Mouse (Mus musculus) erythroid progenitor cell, adult 5-6 weeks (primary cell): ENCODE measurements around the gene Rnf144b. TPM values are rescaled to one million over a fixed set of nuclear protein-coding genes. Genes with fewer than 3 reads are reported as not detected.

Source experiments
- ATAC-seq: replicated peaks from 2 replicates; pipeline ENCODE4 v1.8.0; 2016; ENCODE audit warnings: moderate number of reproducible peaks, mild to moderate bottlenecking, moderate TSS enrichment, inconsistent platforms; ENCODE audit not compliant: poor library complexity, low FRiP score, severe bottlenecking
- total RNA-seq, 2 experiments: library from RNA; stranded (forward) in 1 of 2; stranded (reverse) in 1 of 2; fragments of 150-400 nt in 1 of 2; fragments of 186-747, 209-891 nt in 1 of 2; gene quantifications; 2 replicates each; pipeline versions ENCODE4 v1.2.3 to v1.2.4; 2015 to 2017; ENCODE audit warnings: low replicate concordance in 2 of 2

Rnf144b gene
- total RNA-seq (2015; ENCODE audit: low replicate concordance): 0.84 and 2.9 TPM in 2 replicates
- total RNA-seq (2017; ENCODE audit: low replicate concordance): 0.77 and 1.1 TPM in 2 replicates

DNA sequence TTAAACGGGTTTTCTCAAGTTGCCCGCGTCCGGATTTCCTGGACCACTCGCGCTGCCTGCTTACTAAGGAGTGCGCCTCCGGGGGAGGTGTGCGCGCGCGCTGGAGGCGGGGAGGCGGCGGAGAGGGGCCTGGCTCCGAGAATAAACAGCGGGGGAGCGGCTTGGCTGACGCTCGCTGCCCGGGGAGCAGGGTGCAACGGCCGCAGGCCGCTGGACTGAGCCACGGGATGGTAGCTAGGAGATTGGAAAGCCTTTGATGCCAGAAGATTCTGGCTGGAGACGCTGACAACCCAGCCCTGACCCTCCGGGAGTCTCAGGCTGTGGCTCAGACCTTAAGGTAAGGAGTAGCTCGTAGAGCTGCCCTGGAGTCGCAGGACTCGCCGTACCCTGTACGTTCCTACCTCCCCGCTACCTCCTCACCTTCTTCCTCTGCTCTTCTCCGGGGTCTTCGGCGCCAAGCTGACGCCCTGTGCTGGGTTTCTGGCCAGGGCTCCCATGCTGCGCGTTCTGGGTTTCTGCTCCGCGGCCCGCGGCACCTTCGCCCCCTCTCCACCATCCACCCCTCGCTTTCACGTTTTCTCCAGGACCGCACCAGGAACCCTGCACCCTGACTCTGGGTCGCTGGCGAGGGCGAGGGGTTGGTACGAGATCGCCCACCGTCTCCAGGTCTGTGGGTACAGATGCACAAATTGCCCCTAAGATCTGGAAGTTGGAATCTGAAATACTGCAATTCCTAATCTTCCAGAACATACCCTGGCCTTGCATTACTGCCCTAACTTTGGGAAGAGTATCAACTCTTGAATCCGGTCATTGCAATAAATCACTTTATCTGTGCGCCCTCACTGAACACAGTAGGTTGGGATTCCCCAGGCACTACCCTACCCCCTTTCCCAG lies at the start of gene Rnf144b:
TSS of gene Rnf144b (plus strand) at position 120 of the 894 bp plus-strand sequence.
- no peak for ATAC-seq

DNA sequence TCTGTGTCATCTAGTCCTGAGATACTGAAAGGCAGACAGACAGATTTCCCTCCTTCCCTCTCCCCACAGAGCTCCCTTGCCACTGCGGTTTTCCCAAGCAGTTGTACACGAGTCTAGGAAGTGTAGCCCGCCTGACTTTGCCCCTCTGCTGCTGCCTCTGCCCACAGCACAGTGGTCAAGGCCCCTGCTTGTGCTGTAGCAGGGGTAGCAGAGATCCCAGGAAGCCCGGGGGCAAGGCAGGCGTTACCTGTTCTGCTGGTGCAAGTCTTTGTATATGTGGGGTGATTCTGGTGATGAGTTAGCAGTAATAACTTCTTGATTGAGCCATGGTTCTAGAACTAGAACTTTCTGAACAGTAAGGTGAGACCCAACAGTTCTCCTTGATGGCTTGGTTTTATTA lies 46.3 kb upstream of the Rnf144b start:
- ATAC-seq: no peak

DNA sequence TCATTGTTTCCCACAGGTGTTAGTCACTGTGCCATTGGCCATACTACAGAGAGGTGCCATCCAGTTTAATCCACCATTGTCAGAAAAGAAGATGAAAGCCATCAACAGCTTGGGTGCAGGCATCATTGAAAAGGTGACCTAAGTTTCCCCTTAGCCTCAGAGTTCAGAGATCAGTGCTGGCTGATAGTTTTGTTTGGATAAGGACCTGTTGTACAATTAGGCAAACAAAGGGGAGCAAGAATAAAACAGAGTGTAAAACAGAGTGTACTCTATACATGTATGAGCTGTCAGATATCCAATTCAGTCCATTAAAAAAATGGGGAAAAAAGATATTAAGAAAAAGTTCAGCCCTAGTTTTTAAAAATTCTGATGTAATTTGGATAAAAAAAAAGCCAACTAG lies 45.1 kb upstream of the Rnf144b start:
- no peak for ATAC-seq

DNA sequence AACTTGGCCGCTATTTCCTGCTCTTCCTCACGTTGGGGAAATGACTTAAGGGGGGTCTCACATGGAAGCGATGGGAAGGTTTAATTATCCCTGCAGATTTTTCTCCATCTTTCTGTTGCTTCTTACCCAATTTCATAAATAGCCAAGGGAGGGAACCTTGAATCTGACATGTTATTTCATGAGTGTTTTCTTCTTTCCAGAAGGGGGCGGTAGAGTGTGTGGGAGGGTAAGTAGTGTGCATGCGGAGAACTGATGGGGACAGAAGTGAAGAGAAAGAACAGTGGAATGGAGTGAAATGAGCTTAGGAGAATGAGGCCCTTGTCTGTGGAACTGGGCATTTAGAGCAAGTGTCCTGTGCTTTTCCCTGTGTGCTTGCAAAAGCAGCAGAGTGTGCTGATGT lies 43.7 kb upstream of the Rnf144b start:
- ATAC-seq: no peak

DNA sequence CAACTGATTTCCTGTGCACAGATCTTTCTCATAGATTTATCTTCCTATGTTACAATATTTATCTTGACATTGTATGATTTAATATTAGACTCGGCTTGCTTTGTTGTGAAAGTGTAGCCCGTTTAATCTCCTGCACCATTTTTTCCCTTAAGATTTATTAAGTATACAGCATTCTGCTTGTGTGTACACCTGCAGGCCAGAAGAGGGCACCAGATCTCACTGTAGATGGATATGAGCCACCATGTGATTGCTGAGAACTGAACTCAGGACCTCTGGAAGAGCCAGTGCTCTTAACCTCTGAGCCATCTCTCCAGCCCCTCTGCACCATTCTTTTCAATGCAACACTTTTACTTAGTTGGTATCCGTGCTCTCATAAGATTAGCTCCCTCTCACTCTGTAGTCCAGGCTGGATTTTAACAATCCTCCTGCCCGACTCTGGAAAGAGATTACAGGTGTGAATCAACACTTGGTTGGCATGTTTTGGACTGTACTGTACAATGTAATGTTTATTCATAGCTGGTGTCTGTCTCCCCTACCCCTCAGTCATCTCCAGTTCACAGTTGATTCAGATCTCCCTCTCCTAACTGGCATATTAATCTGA lies 41.5 kb upstream of the Rnf144b start:
- ATAC-seq: 0 out of 2 replicates have a peak, but pooled peaks have one; percentile 56

DNA sequence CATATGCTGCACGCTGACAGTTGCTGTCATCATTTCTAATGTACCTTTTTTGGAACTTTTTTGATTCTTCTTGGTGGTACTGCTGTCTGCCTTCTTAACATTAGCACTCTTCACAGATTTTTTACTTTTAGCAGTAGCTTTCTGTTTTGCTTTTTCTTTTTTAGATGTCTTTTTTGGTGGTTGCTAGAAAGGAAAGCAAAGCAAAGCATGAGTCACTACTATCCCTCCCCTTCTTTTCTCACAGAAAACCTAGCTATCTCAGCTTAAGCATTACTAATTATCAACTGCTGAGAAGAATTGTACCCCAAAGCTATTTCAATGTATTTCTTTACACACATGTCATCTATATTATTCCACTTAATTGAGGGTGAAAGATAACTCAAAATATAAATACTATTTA lies 34.0 kb upstream of the Rnf144b start:
- ATAC-seq: no peak

DNA sequence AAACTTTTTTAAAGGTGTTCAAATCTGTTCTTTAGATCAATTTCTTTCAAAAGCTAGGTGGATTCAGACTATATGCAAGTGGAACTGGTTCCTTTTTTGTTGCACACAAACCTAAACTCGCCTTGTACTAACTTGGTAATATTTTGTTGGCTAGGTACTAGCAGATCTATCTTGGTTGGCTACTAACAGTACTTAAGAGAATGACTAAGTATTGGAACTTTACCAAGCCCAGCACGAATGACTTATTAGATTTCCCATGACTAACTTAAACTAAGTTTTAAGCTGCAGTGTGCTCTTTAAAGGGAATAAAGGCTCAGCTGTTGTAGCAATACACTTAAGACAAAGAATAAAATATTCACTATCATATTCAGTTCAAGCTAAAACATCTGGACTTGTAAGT lies 33.2 kb upstream of the Rnf144b start:
- ATAC-seq: no peak

DNA sequence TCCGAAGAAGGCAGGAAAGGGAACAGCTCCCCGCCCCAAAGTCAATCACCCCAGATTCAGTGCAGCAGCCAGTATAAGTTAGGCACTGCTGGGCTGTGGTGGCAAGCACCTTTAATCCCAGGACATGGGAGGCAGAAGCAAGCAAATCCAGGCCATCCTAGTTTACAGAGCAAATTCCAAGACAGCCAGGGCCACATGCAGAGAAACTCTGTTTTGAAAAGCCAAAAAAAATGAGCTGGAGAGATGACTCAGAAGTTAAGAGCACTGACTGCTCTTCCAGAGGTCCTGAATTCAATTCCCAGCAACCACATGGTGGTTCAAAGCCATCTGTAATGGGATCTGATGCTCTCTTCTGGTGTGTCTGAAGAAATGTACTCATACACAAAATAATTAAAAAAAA lies 28.7 kb upstream of the Rnf144b start:
- no peak for ATAC-seq

DNA sequence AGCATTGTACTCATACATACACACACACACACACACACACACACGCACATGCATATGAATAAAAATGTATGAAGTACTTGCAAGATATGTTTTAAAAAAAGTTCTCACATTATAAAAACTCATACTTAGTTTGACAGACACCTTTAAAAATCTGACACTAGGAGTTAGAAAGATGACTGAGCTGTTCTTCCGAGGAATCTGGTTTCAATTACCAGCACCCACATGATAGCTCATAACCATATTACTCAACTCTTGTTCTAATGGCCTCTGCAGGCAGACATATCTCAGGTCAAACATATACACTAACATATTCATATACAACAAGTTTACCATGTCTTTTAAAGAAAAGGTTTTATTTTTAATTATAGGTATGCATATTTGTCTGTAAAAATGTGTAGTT lies 25.9 kb upstream of the Rnf144b start:
- ATAC-seq: no peak

DNA sequence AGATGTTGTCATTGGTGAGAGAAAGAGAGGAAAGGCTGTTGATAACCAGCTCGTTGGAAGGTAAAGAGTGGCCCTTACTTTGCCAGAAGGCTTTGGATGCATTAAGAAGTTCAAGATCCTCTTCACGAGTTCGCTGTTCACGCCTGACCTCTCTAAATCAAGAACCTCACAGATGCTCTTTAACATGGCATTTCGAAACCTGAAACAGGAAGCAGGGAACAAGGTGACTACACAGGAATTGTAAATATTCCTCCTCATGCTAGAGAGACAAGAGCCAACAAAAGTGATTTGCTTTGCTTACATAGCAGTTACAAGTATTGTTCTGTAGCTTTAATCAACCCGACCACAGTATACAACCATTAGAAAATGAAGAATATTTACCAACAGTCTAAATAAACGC lies 23.2 kb upstream of the Rnf144b start:
- ATAC-seq: no peak

DNA sequence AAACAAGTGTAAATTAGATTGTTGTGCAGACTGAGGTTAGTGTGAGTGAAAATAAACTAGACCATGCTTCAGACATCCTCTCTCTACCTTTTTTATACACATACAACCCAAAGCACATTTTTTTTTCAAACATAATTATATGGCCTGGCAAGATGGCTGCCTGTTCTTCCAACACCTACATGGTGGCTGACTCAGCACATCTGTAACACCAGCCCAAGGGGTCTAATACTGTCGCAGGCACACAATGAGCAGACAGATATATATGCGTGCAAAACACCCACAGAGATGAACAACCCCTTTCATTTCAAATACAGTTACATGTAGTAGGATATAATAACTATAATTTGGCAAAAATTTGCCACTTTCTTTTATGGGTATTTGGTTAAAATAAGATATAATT lies 21.9 kb upstream of the Rnf144b start:
- ATAC-seq: no peak

DNA sequence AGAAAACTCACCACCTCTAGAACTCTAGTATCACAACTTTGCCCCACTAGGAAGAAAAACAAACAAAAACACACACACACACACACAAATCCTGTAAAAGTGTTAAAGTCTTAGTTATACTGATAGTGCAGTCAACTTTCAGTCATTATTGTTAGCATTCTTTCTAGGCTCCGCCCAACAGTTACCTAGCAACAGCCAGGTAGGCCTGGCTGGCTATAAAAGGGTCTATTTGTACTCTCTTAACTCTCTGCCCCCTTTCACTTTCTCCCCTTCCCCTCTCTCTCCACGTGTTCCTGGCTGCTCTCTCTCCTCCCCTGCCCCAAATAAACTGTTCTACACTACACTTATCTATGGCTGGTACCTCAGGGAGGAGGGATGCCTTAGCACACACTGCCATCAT lies 18.3 kb upstream of the Rnf144b start:
- no peak for ATAC-seq

DNA sequence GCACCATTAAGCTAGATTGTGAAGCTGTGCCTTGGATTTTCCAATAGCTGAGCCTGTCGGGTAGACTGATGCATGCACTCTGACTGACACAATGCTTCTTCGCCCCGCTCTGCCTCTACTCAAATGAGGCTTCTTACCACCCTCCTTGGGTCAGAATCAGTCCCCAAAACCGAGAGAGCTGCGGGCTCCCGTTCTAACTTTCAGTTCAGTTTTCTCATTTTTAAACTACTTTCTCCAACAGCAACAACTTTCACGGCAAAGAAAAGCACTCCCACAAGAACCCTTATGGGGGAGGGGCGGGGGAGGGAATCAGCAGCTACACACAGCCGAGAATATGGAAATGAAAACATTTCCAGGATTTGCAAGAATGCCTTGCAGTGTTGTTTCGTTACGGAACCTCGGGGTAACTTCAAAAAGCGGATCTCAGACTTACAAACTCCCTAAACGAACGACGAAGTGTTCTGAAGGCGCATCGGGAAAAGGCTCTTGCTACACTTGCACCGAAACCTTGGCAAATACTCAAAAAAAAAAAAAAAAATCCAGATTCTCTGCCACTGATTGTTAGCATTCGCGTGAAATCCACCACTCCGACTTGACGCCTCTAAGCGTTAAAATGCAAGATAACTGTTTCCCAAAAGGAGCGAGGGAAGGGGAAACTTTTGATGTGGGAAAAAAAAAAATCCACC lies 17.5 kb upstream of the Rnf144b start:
- no peak for ATAC-seq

DNA sequence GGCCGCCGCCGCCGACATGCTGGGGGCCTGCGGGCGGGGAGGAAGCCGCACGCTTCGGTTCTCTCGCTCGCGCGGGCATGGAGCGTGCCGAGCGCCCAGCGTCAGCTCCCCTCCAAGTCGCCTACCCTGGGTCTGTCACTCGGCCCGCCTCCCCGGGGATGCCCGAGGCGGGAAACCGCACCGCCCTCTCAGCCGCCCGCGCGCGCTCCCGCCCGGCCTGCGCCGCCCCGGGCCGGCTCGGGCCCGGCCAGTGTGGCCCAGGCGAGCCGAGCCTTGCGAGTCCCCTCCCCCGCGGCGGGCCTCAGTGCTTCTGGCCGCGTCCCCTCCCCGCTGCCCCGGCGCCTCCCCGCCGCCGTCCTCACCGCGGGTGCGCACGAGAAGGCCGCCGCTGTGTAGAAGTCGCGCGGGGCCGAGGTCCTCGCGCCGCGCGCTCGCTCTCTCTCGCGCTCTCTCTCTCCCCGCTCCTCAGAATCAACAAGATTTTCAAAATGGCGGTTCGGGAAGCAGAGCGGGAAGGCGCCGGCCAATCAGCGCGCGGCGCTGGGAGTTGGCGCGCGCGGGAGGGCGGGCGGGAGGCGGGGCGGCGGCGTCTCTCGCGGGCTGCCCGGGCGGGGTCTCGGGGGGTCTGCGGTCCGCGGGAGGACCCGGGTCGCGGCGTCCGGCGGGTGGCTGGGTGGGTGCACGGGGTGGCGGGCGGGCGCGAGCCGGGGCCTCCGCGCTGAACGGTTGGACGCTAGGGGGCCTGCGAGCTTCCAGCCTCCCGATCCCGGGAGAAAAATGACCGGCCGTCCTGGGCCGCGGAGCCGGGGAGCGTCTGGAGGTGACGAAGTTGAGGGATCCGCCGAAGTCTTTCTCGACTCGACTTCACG lies 16.5 kb upstream of the Rnf144b start, which contains the start of gene Dek:
TSS of gene Dek (minus strand) at position 491 of the 869 bp plus-strand sequence.
- peak; percentile 59; the same call in 1 of the 2 replicates for ATAC-seq

DNA sequence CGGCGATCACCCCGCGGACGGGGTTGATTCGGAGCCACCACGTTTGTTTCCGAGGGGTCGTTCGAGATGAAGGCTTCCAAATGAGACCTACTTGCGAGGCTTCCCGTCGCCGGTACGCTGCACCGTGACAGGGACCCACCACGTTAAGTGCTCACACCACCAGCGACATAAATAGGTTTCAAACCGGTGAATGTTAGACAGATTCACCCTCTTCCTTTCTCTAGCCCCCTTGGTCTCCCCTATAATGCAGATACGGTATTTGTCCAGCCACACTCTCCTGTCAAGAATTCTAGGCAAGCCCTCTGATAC lies 15.9 kb upstream of the Rnf144b start:
- ATAC-seq: 0 out of 2 replicates have a peak, but pooled peaks have one; percentile 1

DNA sequence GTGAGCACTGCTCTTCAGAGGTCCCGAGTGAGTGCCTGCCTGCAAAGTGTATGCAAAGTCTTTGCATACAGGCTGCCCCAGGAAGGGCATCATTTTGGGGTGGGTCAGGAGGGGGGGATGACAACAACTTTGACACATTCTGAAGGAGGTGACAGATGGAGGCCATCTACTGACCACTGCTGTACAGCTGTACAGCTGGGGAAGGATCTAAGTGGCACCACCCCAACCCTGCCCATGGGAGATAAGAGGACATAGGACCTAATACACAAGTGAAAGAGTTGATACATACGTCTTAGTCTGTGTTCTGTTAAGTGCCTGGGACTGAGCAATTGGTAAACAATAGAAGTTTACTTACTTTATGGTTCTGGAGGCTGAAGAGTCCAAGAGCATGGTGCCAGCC lies 13.2 kb upstream of the Rnf144b start:
- ATAC-seq: peak; percentile 56

DNA sequence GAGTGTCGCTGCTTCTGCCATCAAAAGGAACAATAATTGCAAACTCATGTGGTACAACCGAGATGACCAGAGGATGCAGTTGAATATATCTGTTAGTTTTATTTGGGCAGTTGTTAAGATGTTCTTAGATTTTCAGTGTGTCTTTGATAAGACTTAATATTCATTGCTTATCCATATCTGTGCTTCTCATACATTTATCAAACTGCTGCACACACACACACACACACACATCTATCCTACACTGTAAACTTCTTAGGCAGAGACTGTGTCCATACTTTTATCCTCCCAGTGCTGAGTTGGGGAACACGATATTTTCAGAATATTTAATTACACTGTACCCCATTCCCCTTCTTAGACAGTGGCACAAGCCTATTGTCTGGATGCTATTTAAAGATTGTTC lies 11.3 kb upstream of the Rnf144b start:
- ATAC-seq: 0 out of 2 replicates have a peak, but pooled peaks have one; percentile 7

DNA sequence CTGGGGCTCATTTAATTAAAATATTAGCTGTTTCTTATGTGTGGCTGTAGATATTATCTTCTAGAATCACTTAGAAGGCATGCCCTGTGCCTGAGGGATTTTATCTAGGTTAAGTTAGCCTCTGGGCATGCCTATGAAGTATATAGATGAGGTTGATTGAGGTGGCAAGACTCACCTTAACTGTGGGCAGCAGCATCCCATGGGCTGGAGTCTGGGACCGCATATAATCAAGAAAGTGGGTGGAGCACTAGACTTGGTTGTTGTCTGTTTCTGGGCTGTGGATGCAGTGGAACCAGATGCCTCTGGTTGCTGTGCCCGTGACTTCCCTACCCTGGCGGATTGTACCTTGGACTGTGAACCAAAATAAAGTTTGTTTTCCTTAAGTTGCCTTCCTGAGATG lies 10.4 kb upstream of the Rnf144b start:
- ATAC-seq: peak; percentile 43

DNA sequence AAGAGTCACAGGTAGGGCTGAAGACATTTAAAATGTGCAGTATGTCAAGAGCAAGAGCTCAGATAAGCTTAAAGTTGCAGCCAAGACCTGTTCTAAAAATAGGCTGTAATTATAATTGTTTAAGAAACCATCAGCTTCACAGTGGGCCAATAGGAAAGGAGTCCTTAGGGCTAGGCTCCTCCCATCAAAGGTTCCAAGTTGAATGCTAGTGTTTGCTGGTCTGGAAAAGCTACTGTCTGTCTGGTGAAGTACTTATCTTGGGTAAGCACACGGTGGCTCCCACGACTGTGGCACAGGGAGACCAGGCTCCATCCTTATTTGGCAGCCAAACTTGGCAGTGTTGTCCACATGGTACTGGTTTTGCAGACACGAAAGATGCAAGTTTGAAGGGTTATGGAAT lies 9.5 kb upstream of the Rnf144b start:
- ATAC-seq: peak; percentile 86

DNA sequence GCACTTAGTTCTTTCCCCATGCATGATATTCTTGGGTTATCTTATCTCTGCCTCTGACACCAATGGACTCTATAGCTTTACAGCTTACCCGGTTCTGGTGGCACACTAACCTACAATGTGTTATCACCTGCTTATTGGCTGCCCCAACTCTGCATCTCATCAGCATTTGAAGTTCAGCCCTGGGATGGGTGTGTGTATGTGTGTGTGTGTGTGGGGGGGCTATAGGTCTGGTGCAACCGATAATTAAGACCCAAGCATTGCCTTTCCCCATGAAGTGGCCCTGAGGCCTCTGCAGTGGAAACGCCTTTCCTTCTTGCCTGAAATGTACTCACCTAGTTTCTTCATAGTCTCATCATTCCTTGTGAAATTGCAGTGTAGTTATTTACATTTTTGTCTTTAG lies 6.5 kb upstream of the Rnf144b start:
- ATAC-seq: no peak
